In the genomic region with DNA sequence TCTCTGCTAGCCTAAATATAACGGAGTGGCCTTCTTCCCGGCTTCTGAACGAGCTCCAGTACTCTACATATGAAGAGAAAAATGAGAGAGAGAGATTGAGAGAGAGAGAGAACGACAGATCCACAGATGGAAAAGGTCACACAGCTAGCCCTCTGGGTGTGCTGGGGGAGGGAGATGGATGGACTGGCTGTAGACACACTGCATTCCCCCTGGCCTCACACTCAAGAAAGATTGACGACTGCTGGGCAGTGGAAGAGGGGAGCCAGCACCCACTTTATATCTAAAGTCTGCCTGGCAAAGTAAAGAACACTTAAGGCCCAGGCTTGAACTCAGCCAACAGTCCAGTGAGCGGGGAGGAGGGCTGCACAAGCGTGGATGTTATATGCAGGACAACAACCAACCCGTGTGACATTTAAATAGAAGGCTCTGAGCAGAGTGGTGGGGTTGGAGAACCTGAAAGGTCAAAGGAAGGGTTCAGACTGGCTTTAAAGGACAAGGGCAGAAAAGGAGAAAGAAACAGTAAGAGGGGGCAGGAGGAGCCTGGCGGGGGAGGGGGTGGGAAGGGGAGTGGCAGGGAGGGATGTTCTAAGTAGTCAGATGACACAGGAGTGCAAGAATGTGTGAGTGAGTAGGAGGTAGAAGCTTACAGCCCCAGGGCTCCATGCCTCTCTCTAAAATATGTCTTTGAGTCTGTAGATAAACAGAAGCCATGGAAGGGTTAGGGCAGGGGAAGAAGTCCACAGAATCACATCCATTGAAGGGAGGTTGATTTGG, we compare ENCODE assay signal across 8 mouse cellular contexts.
DNase-seq lines count a peak whose midpoint lies in the region; ATAC-seq and TF ChIP-seq lines count a peak whose summit lies in the region.

No protein-coding gene starts in this region.

- in situ Hi-C loops in Patski (cut with MboI; ENCODE audit: low pct_unique_long_range_greater_than_20kb), result no loop called here

- H3K36me3 ChIP-seq in hindbrain, embryonic 12.5 days, result no peaks in the 10 kb centered on the region
- H3K36me3 ChIP-seq in hindbrain, embryonic 16.5 days (ENCODE audit: control insufficient read depth, insufficient read depth, low read length), result no peaks in the 10 kb centered on the region
- no peaks in the 10 kb centered on the region for H3K36me3 ChIP-seq in limb, embryonic 11.5 days (ENCODE audit: control insufficient read depth, insufficient read depth, low read length)

- H3K4me1 ChIP-seq in hindbrain, embryonic 12.5 days, result peaks cover 24% of the 10 kb centered on the region
- peaks cover 5% of the 10 kb centered on the region; the same call in 1 of the 2 replicates for H3K4me1 ChIP-seq in hindbrain, embryonic 16.5 days (ENCODE audit: control insufficient read depth, insufficient read depth, low read depth, low read length)
- H3K4me1 ChIP-seq in limb, embryonic 11.5 days (ENCODE audit: control insufficient read depth, insufficient read depth, low read length), result peaks cover 20% of the 10 kb centered on the region

- H3K27ac ChIP-seq in hindbrain, embryonic 12.5 days, result peak overlapping the region; percentile 52; the same call in 1 of the 2 replicates
- no peak overlapping the region for H3K27ac ChIP-seq in hindbrain, embryonic 16.5 days (ENCODE audit: low read depth, low read length)
- peak overlapping the region; percentile 17; the same call in 1 of the 2 replicates for H3K27ac ChIP-seq in limb, embryonic 11.5 days (replicated peaks; ENCODE audit: low read depth, low read length)

- CTCF ChIA-PET in Patski (lab: Charles Lee), result no interaction called here

- 51% methylated on average over 9 of the region's 9 CpGs for WGBS in hindbrain, embryonic 12.5 days
- WGBS in hindbrain, embryonic 16.5 days, result 60% methylated on average over 9 of the region's 9 CpGs
- 32% methylated on average over 9 of the region's 9 CpGs for WGBS in limb, embryonic 11.5 days

- DNase-seq in Patski (ENCODE audit: low read depth, low spot score) (no peak), adipocyte (ENCODE audit: low spot score) (no peak)
- no peak for DNase-seq in limb, embryonic 11.5 days (ENCODE audit: low spot score)
- DNase-seq in frontal cortex, postnatal 10 days (ENCODE audit: low spot score in 2 of 2), result no peak
- DNase-seq in testis, postnatal 10 days (ENCODE audit: low spot score), result no peak

- POLR2A ChIA-PET in Patski (lab: Charles Lee), result no interaction called here

- no peak overlapping the region for H3K4me3 ChIP-seq in hindbrain, embryonic 12.5 days
- H3K4me3 ChIP-seq in hindbrain, embryonic 16.5 days (ENCODE audit: low read length), result no peak overlapping the region
- no peak overlapping the region for H3K4me3 ChIP-seq in limb, embryonic 11.5 days (ENCODE audit: low read depth, low read length)

- no peak overlapping the region for H3K9ac ChIP-seq in hindbrain, embryonic 12.5 days
- no peak overlapping the region for H3K9ac ChIP-seq in hindbrain, embryonic 16.5 days (ENCODE audit: low read depth, low read length)
- H3K9ac ChIP-seq in limb, embryonic 11.5 days (ENCODE audit: low read length), result no peak overlapping the region; the same call in 1 of the 2 replicates

- no peaks in the 10 kb centered on the region for H3K9me3 ChIP-seq in hindbrain, embryonic 12.5 days (replicated peaks)
- no peaks in the 10 kb centered on the region for H3K9me3 ChIP-seq in hindbrain, embryonic 16.5 days (ENCODE audit: control insufficient read depth, low read length)
- H3K9me3 ChIP-seq in limb, embryonic 11.5 days (ENCODE audit: control insufficient read depth, low read length), result no peaks in the 10 kb centered on the region; the same call in 1 of the 2 replicates

- TF ChIP-seq CTCF in Patski (IDR thresholded peaks at IDR 0.05), result no peak

- no peak for ATAC-seq in hindbrain, embryonic 12.5 days (ENCODE audit: low FRiP score)
- ATAC-seq in hindbrain, embryonic 16.5 days, result no peak
- ATAC-seq in CD4-positive, CD25-positive, alpha-beta regulatory T cell, adult 4 months, result peak; percentile 48
- peak; percentile 51 for ATAC-seq in Patski
- ATAC-seq in limb, embryonic 11.5 days (ENCODE audit: insufficient number of reproducible peaks, low FRiP score, low TSS enrichment, low read depth), result no peak

- H3K27me3 ChIP-seq in hindbrain, embryonic 12.5 days, result no peaks in the 10 kb centered on the region
- no peaks in the 10 kb centered on the region for H3K27me3 ChIP-seq in hindbrain, embryonic 16.5 days (replicated peaks; ENCODE audit: control insufficient read depth, insufficient read depth, low read length)
- no peaks in the 10 kb centered on the region for H3K27me3 ChIP-seq in Patski
- H3K27me3 ChIP-seq in limb, embryonic 11.5 days (ENCODE audit: control insufficient read depth, insufficient read depth, low read length), result no peaks in the 10 kb centered on the region

- H3K4me2 ChIP-seq in hindbrain, embryonic 12.5 days (replicated peaks), result no peak overlapping the region
- no peak overlapping the region for H3K4me2 ChIP-seq in hindbrain, embryonic 16.5 days (ENCODE audit: low read length)
- no peak overlapping the region for H3K4me2 ChIP-seq in limb, embryonic 11.5 days (ENCODE audit: low read depth, severe bottlenecking)

Comparison
In these comparisons a context has a peak if more than half of its experiments do, and no peak if none do; other contexts are left out.
1. ATAC-seq: peak in CD4-positive, CD25-positive, alpha-beta regulatory T cell, adult 4 months (single experiment) and Patski (single experiment); none in hindbrain, embryonic 12.5 days (single experiment), hindbrain, embryonic 16.5 days (single experiment) and limb, embryonic 11.5 days (single experiment).